ENCODE assay signal across 15 mouse cellular contexts in genomic region chr7:113149966-113150470, GRCm38 (mm10). TPM values are rescaled to one million over a fixed set of nuclear protein-coding genes. Genes with fewer than 3 reads are reported as not detected.
DNase-seq lines count a peak whose midpoint lies in the region; ATAC-seq and TF ChIP-seq lines count a peak whose summit lies in the region.
"Had no signal": no experiment of that assay in that cellular context is flagged by ENCODE, and none has a peak within 500 bp of the region (broad histone marks: within the 10 kb centered on the region; RNA-seq: fewer than 3 reads in every experiment).

No protein-coding gene starts in this region.

- ATAC-seq in hindbrain, embryonic 15.5 days (ENCODE audit: low FRiP score, low read depth): no peak
- ATAC-seq in hindbrain, embryonic 16.5 days: no peak
- ATAC-seq in lung, embryonic 14.5 days (ENCODE audit: insufficient read depth): no peak
- ATAC-seq: midbrain, embryonic 13.5 days had no signal

- no peaks in the 10 kb centered on the region for H3K36me3 ChIP-seq in hindbrain, embryonic 15.5 days
- no peaks in the 10 kb centered on the region for H3K36me3 ChIP-seq in hindbrain, embryonic 16.5 days (ENCODE audit: control insufficient read depth, insufficient read depth, low read length)
- no peaks in the 10 kb centered on the region for H3K36me3 ChIP-seq in lung, embryonic 14.5 days (ENCODE audit: insufficient read depth)
- H3K36me3 ChIP-seq: embryonic facial prominence, embryonic 13.5 days; midbrain, embryonic 13.5 days had no signal

- H3K9ac ChIP-seq in hindbrain, embryonic 15.5 days: no peak overlapping the region
- H3K9ac ChIP-seq in hindbrain, embryonic 16.5 days (ENCODE audit: low read depth, low read length): no peak overlapping the region
- H3K9ac ChIP-seq in lung, embryonic 14.5 days: no peak overlapping the region
- H3K9ac ChIP-seq: embryonic facial prominence, embryonic 13.5 days; liver, embryonic 14.5 days; midbrain, embryonic 13.5 days had no signal

- TF ChIP-seq POLR2A in embryonic fibroblast, embryonic 13.5 days (IDR thresholded peaks at IDR 0.05; ENCODE audit: low read depth, low read length): no peak

- H3K9me3 ChIP-seq in hindbrain, embryonic 15.5 days: no peaks in the 10 kb centered on the region
- H3K9me3 ChIP-seq in hindbrain, embryonic 16.5 days (ENCODE audit: control insufficient read depth, low read length): no peaks in the 10 kb centered on the region
- H3K9me3 ChIP-seq in lung, embryonic 14.5 days (ENCODE audit: low read depth, low read length): no peaks in the 10 kb centered on the region
- H3K9me3 ChIP-seq: embryonic facial prominence, embryonic 13.5 days; midbrain, embryonic 13.5 days had no signal

- WGBS in hindbrain, embryonic 15.5 days: 76% methylated on average over 4 of the region's 4 CpGs
- 84% methylated on average over 4 of the region's 4 CpGs for WGBS in hindbrain, embryonic 16.5 days
- WGBS in lung, embryonic 14.5 days: 63% methylated on average over 4 of the region's 4 CpGs

- no peak for TF ChIP-seq CTCF in lung, embryonic 14.5 days (IDR thresholded peaks at IDR 0.05; ENCODE audit: low read depth)
- no peak for TF ChIP-seq CTCF in embryonic fibroblast, embryonic 13.5 days (IDR thresholded peaks at IDR 0.05; ENCODE audit: borderline replicate concordance, insufficient read depth, low read length)

- H3K4me1 ChIP-seq in hindbrain, embryonic 15.5 days (replicated peaks): peaks cover 8% of the 10 kb centered on the region; the same call in 1 of the 2 replicates
- peaks cover 5% of the 10 kb centered on the region for H3K4me1 ChIP-seq in hindbrain, embryonic 16.5 days (ENCODE audit: control insufficient read depth, insufficient read depth, low read depth, low read length)
- 0 out of 2 replicates have a peak, but pooled peaks cover 2% of the 10 kb centered on the region for H3K4me1 ChIP-seq in lung, embryonic 14.5 days (ENCODE audit: insufficient read depth)
- H3K4me1 ChIP-seq in embryonic fibroblast, embryonic 13.5 days (ENCODE audit: control insufficient read depth, insufficient read depth, low read length): peaks cover 35% of the 10 kb centered on the region

- H3K4me3 ChIP-seq in hindbrain, embryonic 15.5 days: no peak overlapping the region
- H3K4me3 ChIP-seq in hindbrain, embryonic 16.5 days (ENCODE audit: low read length): no peak overlapping the region
- no peak overlapping the region for H3K4me3 ChIP-seq in lung, embryonic 14.5 days (ENCODE audit: low read depth, low read length)
- H3K4me3 ChIP-seq in embryonic fibroblast, embryonic 13.5 days (ENCODE audit: insufficient read depth, low read length): no peak overlapping the region
- H3K4me3 ChIP-seq: embryonic facial prominence, embryonic 13.5 days; midbrain, embryonic 13.5 days had no signal

- no peaks in the 10 kb centered on the region for H3K27me3 ChIP-seq in hindbrain, embryonic 15.5 days
- H3K27me3 ChIP-seq in hindbrain, embryonic 16.5 days (replicated peaks; ENCODE audit: control insufficient read depth, insufficient read depth, low read length): no peaks in the 10 kb centered on the region
- no peaks in the 10 kb centered on the region for H3K27me3 ChIP-seq in lung, embryonic 14.5 days (ENCODE audit: insufficient read depth, low read length)
- H3K27me3 ChIP-seq: embryonic facial prominence, embryonic 13.5 days had no signal

- H3K27ac ChIP-seq in hindbrain, embryonic 15.5 days (replicated peaks): peak overlapping the region; percentile 27; the same call in 1 of the 2 replicates
- no peak overlapping the region for H3K27ac ChIP-seq in hindbrain, embryonic 16.5 days (ENCODE audit: low read depth, low read length)
- H3K27ac ChIP-seq in lung, embryonic 14.5 days (ENCODE audit: low read depth): peak overlapping the region; percentile 67; the same call in 1 of the 2 replicates
- peak overlapping the region; percentile 99 for H3K27ac ChIP-seq in embryonic fibroblast, embryonic 13.5 days (ENCODE audit: insufficient read depth, low read length)
- H3K27ac ChIP-seq: embryonic facial prominence, embryonic 13.5 days; liver, embryonic 14.5 days; macrophage; midbrain, embryonic 13.5 days had no signal

- no peak overlapping the region for H3K4me2 ChIP-seq in hindbrain, embryonic 15.5 days
- H3K4me2 ChIP-seq in hindbrain, embryonic 16.5 days (ENCODE audit: low read length): no peak overlapping the region
- no peak overlapping the region for H3K4me2 ChIP-seq in lung, embryonic 14.5 days
- H3K4me2 ChIP-seq: embryonic facial prominence, embryonic 13.5 days; midbrain, embryonic 13.5 days had no signal

- peak; percentile 92 for DNase-seq in heart, adult 11 months
- no peak for DNase-seq in heart, adult 18-20 months
- peak; percentile 37 for DNase-seq in lung, embryonic 14.5 days
- DNase-seq in lung, adult 18-20 months: no peak
- no peak for DNase-seq in spleen, postnatal 10 days (ENCODE audit: low spot score in 2 of 2)
- DNase-seq: cerebellum, adult 11-12 months; gastrocnemius, postnatal 36 days; thymus, adult 18-20 months had no signal

RNA-seq across cellular contexts. Expression of gene Arntl, which starts 57.2 kb away (rescaled TPM):
- total RNA-seq in heart, adult 18-20 months (2021): 10 to 100 TPM; 18.5 to 22.6 TPM
- polyA plus RNA-seq in hindbrain, embryonic 15.5 days (2015; fragmentation: Nextera tagmentation; extraction: Ambion mirVana): 17.3 and 21.2 TPM in 2 replicates
- polyA plus RNA-seq in hindbrain, embryonic 16.5 days (2015; fragmentation: Nextera tagmentation; extraction: Ambion mirVana): 21.2 and 21.7 TPM in 2 replicates
- 10.3 and 10.6 TPM in 2 replicates for polyA plus RNA-seq in lung, embryonic 14.5 days (2014; fragmentation: Nextera tagmentation; extraction: Ambion mirVana)
- 24.4 and 27.8 TPM in 2 replicates for polyA plus RNA-seq in embryonic fibroblast, embryonic 13.5 days (2011; ENCODE audit: insufficient read length, low read depth, missing spikeins)

Comparison
In these comparisons a context has a peak if more than half of its experiments do, and no peak if none do; other contexts are left out.
1. DNase-seq: peak in heart, adult 11 months (single experiment) and lung, embryonic 14.5 days (single experiment); none in heart, adult 18-20 months (0 of 2), lung, adult 18-20 months (0 of 2) and spleen, postnatal 10 days (0 of 2).